Mouse (Mus musculus) CH12.LX (cell line): ENCODE results near the gene Ankub1. TPM values are rescaled to one million over a fixed set of nuclear protein-coding genes. Genes with fewer than 3 reads are reported as not detected.

Experiments
- DNase-seq: peaks from one replicate; pipeline ENCODE4 v3.0.0-alpha.2; 2013; ENCODE audit errors: extremely low read depth
- H3K27ac ChIP-seq: 2 replicates; pipeline ENCODE4 v1.5.1; 2012; ENCODE audit warnings: low read depth, mild to moderate bottlenecking, control low read depth, moderate library complexity; ENCODE audit not compliant: insufficient read depth
- H3K27me3 ChIP-seq: replicated peaks from 2 replicates; pipeline ENCODE3; 2012; ENCODE audit warnings: inconsistent platforms
- H3K36me3 ChIP-seq, 2 experiments: replicated peaks in 1 of 2; 2 replicates each; pipeline versions ENCODE3 to v1.6.1; 2012; ENCODE audit warnings: inconsistent platforms in 1 of 2, low read length in 1 of 2, mild to moderate bottlenecking in 1 of 2, mixed read lengths in 1 of 2, moderate library complexity in 1 of 2; ENCODE audit not compliant: control insufficient read depth in 1 of 2, insufficient read depth in 1 of 2
- H3K4me1 ChIP-seq, 2 experiments: 2 replicates each; pipeline ENCODE4 v1.6.1; 2012; ENCODE audit warnings: inconsistent platforms in 1 of 2, moderate library complexity in 1 of 2; ENCODE audit not compliant: insufficient read depth in 2 of 2, control insufficient read depth in 1 of 2
- H3K4me2 ChIP-seq: 2 replicates; pipeline ENCODE4 v1.6.1; 2012; ENCODE audit warnings: low read depth, mild to moderate bottlenecking, control low read depth; ENCODE audit not compliant: poor library complexity, insufficient read depth, severe bottlenecking
- H3K4me3 ChIP-seq, 3 experiments: fragments of 150-350 bp in 1 of 3; sonication (generic) in 1 of 3; replicated peaks in 1 of 3; 2 replicates each; pipeline versions ENCODE3 to v1.5.1; 2011 to 2012; ENCODE audit warnings: low read depth in 2 of 3, low read length in 2 of 3, mild to moderate bottlenecking in 2 of 3, moderate library complexity in 2 of 3, control low read depth in 1 of 3, improper control_type of control experiment in 1 of 3, inconsistent platforms in 1 of 3, mixed read lengths in 1 of 3; ENCODE audit not compliant: poor library complexity in 1 of 3
- H3K79me2 ChIP-seq: replicated peaks from 2 replicates; pipeline ENCODE4 v1.6.1; 2012; ENCODE audit warnings: mild to moderate bottlenecking, moderate library complexity; ENCODE audit not compliant: control insufficient read depth, poor library complexity, insufficient read depth, severe bottlenecking; ENCODE audit errors: extremely low read depth
- H3K9ac ChIP-seq: 2 replicates; pipeline ENCODE4 v1.6.1; 2012; ENCODE audit warnings: low read depth, mild to moderate bottlenecking, control low read depth, moderate library complexity; ENCODE audit not compliant: insufficient read depth
- H3K9me3 ChIP-seq: replicated peaks from 2 replicates; pipeline ENCODE3; 2012; ENCODE audit warnings: low read length, inconsistent platforms, mixed read lengths
- BHLHE40 ChIP-seq: IDR thresholded peaks from 2 replicates; pipeline ENCODE4 v1.6.1; 2011; ENCODE audit warnings: mild to moderate bottlenecking, low read depth, low read length, improper control_type of control experiment
- CHD1 ChIP-seq: IDR thresholded peaks from 2 replicates; pipeline ENCODE4 v1.6.1; 2012; ENCODE audit warnings: low read depth, low read length, improper control_type of control experiment, inconsistent platforms
- CHD2 ChIP-seq: IDR thresholded peaks from 2 replicates; pipeline ENCODE4 v1.6.1; 2011; ENCODE audit warnings: low read length, improper control_type of control experiment
- CTCF ChIP-seq, 2 experiments: IDR thresholded peaks in 1 of 2; conservative IDR thresholded peaks in 1 of 2; 2 replicates each; pipeline ENCODE4 v1.5.1; 2011 to 2012; ENCODE audit warnings: low read depth in 2 of 2, low read length in 2 of 2, improper control_type of control experiment in 1 of 2, inconsistent platforms in 1 of 2, mild to moderate bottlenecking in 1 of 2, moderate library complexity in 1 of 2
- E2F4 ChIP-seq: IDR thresholded peaks from 2 replicates; pipeline ENCODE4 v1.6.1; 2011; ENCODE audit warnings: low read depth, low read length, improper control_type of control experiment; ENCODE audit not compliant: insufficient replicate concordance
- ELF1 ChIP-seq: IDR thresholded peaks from 2 replicates; pipeline ENCODE4 v1.6.1; 2014; ENCODE audit warnings: low read depth, mild to moderate bottlenecking, inconsistent platforms, low read length, improper control_type of control experiment
- EP300 ChIP-seq: IDR thresholded peaks from 2 replicates; pipeline ENCODE4 v1.6.1; 2011; ENCODE audit warnings: low read length, improper control_type of control experiment
- ETS1 ChIP-seq: conservative IDR thresholded peaks from 2 replicates; pipeline ENCODE4 v1.6.1; 2012; ENCODE audit warnings: low read depth, mild to moderate bottlenecking, inconsistent platforms, low read length, improper control_type of control experiment, moderate library complexity
- GABPA ChIP-seq: IDR thresholded peaks from 2 replicates; pipeline ENCODE4 v1.6.1; 2012; ENCODE audit warnings: low read depth, low read length, improper control_type of control experiment, inconsistent platforms; ENCODE audit not compliant: insufficient replicate concordance
- HCFC1 ChIP-seq: IDR thresholded peaks from 2 replicates; pipeline ENCODE4 v1.6.1; 2012; ENCODE audit warnings: low read depth, mild to moderate bottlenecking, inconsistent platforms, low read length, improper control_type of control experiment
- IRF4 ChIP-seq: IDR thresholded peaks from 2 replicates; pipeline ENCODE4 v1.6.1; 2014; ENCODE audit warnings: low read depth, mild to moderate bottlenecking, inconsistent platforms, low read length, improper control_type of control experiment
- JUN ChIP-seq: IDR thresholded peaks from 2 replicates; pipeline ENCODE4 v1.6.1; 2011; ENCODE audit warnings: low read depth, mild to moderate bottlenecking, low read length, improper control_type of control experiment, moderate library complexity; ENCODE audit not compliant: insufficient read depth
- JUND ChIP-seq: conservative IDR thresholded peaks from 2 replicates; pipeline ENCODE4 v1.6.1; 2011; ENCODE audit warnings: low read depth, low read length, improper control_type of control experiment
- KAT2A ChIP-seq: IDR thresholded peaks from 2 replicates; pipeline ENCODE4 v1.6.1; 2012; ENCODE audit warnings: low read length, improper control_type of control experiment, inconsistent platforms; ENCODE audit not compliant: insufficient replicate concordance
- MAFK ChIP-seq: IDR thresholded peaks from 2 replicates; pipeline ENCODE4 v1.6.1; 2011; ENCODE audit warnings: low read length, improper control_type of control experiment; ENCODE audit not compliant: insufficient replicate concordance
- MAX ChIP-seq: IDR thresholded peaks from 2 replicates; pipeline ENCODE4 v1.6.1; 2011; ENCODE audit warnings: low read length, improper control_type of control experiment
- MAZ ChIP-seq: IDR thresholded peaks from 2 replicates; pipeline ENCODE4 v1.6.1; 2012; ENCODE audit warnings: low read depth, mild to moderate bottlenecking, inconsistent platforms, low read length, improper control_type of control experiment, moderate library complexity
- MEF2A ChIP-seq: IDR thresholded peaks from 2 replicates; pipeline ENCODE4 v1.6.1; 2014; ENCODE audit warnings: low read depth, mild to moderate bottlenecking, inconsistent platforms, low read length, improper control_type of control experiment, borderline replicate concordance
- MXI1 ChIP-seq: IDR thresholded peaks from 2 replicates; pipeline ENCODE4 v1.6.1; 2011; ENCODE audit warnings: mild to moderate bottlenecking, low read depth, low read length, improper control_type of control experiment
- MYC ChIP-seq: IDR thresholded peaks from 2 replicates; pipeline ENCODE4 v1.6.1; 2011; ENCODE audit warnings: low read depth, mild to moderate bottlenecking, improper control_type of control experiment, low read length
- NELFE ChIP-seq: IDR thresholded peaks from 2 replicates; pipeline ENCODE4 v1.6.1; 2011; ENCODE audit warnings: low read depth, low read length, improper control_type of control experiment
- NRF1 ChIP-seq: IDR thresholded peaks from 2 replicates; pipeline ENCODE4 v1.6.1; 2014; ENCODE audit warnings: low read depth, mild to moderate bottlenecking, inconsistent platforms, low read length, improper control_type of control experiment, moderate library complexity
- PAX5 ChIP-seq: IDR thresholded peaks from 2 replicates; pipeline ENCODE4 v1.6.1; 2012; ENCODE audit warnings: low read length, inconsistent platforms, mixed read lengths
- POLR2A ChIP-seq: IDR thresholded peaks from 2 replicates; pipeline ENCODE4 v1.6.1; 2011; ENCODE audit warnings: low read depth, mild to moderate bottlenecking, improper control_type of control experiment, low read length
- POLR2AphosphoS2 ChIP-seq: IDR thresholded peaks from 2 replicates; pipeline ENCODE4 v1.6.1; 2011; ENCODE audit warnings: low read depth, low read length, improper control_type of control experiment
- RAD21 ChIP-seq: IDR thresholded peaks from 2 replicates; pipeline ENCODE4 v1.6.1; 2011; ENCODE audit warnings: low read depth, mild to moderate bottlenecking, low read length, improper control_type of control experiment, moderate library complexity
- RCOR1 ChIP-seq: conservative IDR thresholded peaks from 2 replicates; pipeline ENCODE4 v1.6.1; 2012; ENCODE audit warnings: low read depth, mild to moderate bottlenecking, inconsistent platforms, low read length, improper control_type of control experiment
- SIN3A ChIP-seq: IDR thresholded peaks from 2 replicates; pipeline ENCODE4 v1.6.1; 2012; ENCODE audit warnings: low read length, improper control_type of control experiment, inconsistent platforms
- SMC3 ChIP-seq: IDR thresholded peaks from 2 replicates; pipeline ENCODE4 v1.6.1; 2011; ENCODE audit warnings: low read depth, low read length, improper control_type of control experiment
- TBP ChIP-seq: conservative IDR thresholded peaks from 2 replicates; pipeline ENCODE4 v1.6.1; 2011; ENCODE audit warnings: low read depth, low read length, improper control_type of control experiment
- TCF12 ChIP-seq: IDR thresholded peaks from 2 replicates; pipeline ENCODE4 v1.6.1; 2014; ENCODE audit warnings: low read depth, mild to moderate bottlenecking, inconsistent platforms, low read length, improper control_type of control experiment
- UBTF ChIP-seq: IDR thresholded peaks from 2 replicates; pipeline ENCODE4 v1.6.1; 2012; ENCODE audit warnings: low read depth, mild to moderate bottlenecking, inconsistent platforms, low read length, improper control_type of control experiment, moderate library complexity
- USF1 ChIP-seq: IDR thresholded peaks from 2 replicates; pipeline ENCODE4 v1.6.1; 2014; ENCODE audit warnings: low read depth, mild to moderate bottlenecking, inconsistent platforms, low read length, improper control_type of control experiment
- USF2 ChIP-seq: conservative IDR thresholded peaks from 2 replicates; pipeline ENCODE4 v1.6.1; 2011; ENCODE audit warnings: low read depth, low read length, improper control_type of control experiment
- ZC3H11A ChIP-seq: IDR thresholded peaks from 2 replicates; pipeline ENCODE4 v1.6.1; 2012; ENCODE audit warnings: low read depth, mild to moderate bottlenecking, inconsistent platforms, low read length, improper control_type of control experiment
- ZKSCAN1 ChIP-seq: IDR thresholded peaks from 2 replicates; pipeline ENCODE4 v1.6.1; 2012; ENCODE audit warnings: low read depth, inconsistent platforms, low read length, improper control_type of control experiment, borderline replicate concordance
- ZMIZ1 ChIP-seq: IDR thresholded peaks from 2 replicates; pipeline ENCODE4 v1.6.1; 2012; ENCODE audit warnings: low read depth, mild to moderate bottlenecking, inconsistent platforms, low read length, improper control_type of control experiment
- ZNF384 ChIP-seq: IDR thresholded peaks from 2 replicates; pipeline ENCODE4 v1.6.1; 2012; ENCODE audit warnings: low read depth, low read length, improper control_type of control experiment, inconsistent platforms
- dilution Hi-C: fragments of 300-500 bp; cut with MboI; formaldehyde crosslinking; loops from 2 replicates; pipeline ENCODE4 v1.14.3; 2020; ENCODE audit warnings: low sequenced_read_pairs; ENCODE audit not compliant: extremely low pct_unique_long_range_greater_than_20kb, extremely low pct_ligation_motif_present
- in situ Hi-C: fragments of 300-500 bp; cut with MboI; formaldehyde crosslinking; loops from 3 replicates; pipeline ENCODE4 v1.14.3; 2019; ENCODE audit warnings: low sequenced_read_pairs, low pct_ligation_motif_present, low pct_unique_long_range_greater_than_20kb, mixed read lengths
- polyA plus RNA-seq: library from polyadenylated mRNA; unstranded; fragments of >175 nt; gene quantifications from 2 replicates; pipeline ENCODE4 v1.2.1, GENCODE M21; 2012; ENCODE audit warnings: low read depth; ENCODE audit not compliant: insufficient read length
- total RNA-seq, 2 experiments: library from RNA; depleted of rRNA; stranded (reverse); fragments of 300-350 nt in 1 of 2; fragments of >200 nt in 1 of 2; gene quantifications; 2 replicates each; pipeline ENCODE4 v1.2.3; 2012 to 2014

The Ankub1 gene
- total and polyA plus RNA-seq, 3 experiments: 0.14 TPM; not detected in 2

DNA sequence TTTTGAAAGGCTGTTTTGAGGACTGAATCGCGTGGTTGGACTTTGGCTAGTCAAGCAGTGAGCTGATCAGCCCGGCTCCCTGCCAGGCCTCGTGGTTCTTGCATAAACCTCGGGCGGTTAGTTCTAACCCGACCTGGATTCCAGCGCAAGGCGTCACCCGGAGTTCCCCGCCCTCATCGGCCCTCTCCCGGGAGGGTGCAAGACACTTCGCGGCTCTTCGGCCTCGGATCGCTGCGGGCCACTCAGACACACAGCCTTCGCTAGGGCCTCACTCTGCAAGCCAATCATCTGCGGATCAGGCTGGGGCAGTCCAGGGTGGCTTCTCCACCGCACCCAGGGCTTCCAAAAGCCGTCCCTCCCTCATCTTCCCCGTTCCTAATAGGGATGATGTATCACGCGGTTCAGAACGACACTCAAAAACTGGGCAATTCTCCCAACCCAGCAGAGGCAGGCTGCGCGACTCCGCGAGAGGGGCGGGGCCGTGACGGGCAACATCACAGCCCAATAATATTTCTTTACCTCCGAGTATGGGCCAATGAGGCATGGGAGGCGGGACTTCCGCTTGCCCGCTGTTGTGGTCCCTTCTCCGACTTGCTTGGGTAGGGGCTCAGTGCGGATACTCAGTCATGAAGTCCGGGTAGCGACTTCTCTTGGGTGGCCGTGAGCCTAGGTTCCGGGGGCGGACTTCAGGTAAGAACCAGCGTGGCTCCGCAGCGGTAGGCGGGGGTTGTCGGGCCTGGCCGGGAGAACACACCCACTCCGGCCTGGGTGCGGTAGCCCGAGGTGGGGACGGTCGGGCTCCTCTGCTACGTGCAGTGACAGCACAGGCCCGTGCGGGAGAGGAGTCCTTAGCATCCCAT is 43.1 kb upstream of the Ankub1 start, which contains the start of gene Rnf13:
Gene Rnf13 (plus strand): TSS at position 552 of the 860 bp plus-strand sequence.
- H3K4me2 ChIP-seq: peak within 1 kb of the TSS; percentile 74
- peak within 1 kb of the TSS; percentile 92 for H3K27ac ChIP-seq
- peak within 1 kb of the TSS; percentile 84 for H3K9ac ChIP-seq
- peaks cover 2 to 30% of the 10 kb centered on the region in 2 experiments; a peak in 3 of 4 replicates for H3K4me1 ChIP-seq
- dilution Hi-C loops (no loop called here), in situ Hi-C loops (loop anchor here (10.0 kb wide), 1 partner anchor 71 kb away; no protein-coding TSS in a partner anchor)
- H3K36me3 ChIP-seq: no peaks in the 10 kb centered on the region
- H3K27me3 ChIP-seq: no peaks in the 10 kb centered on the region
- peak; percentile 95 for DNase-seq
- peaks cover 3% of the 10 kb centered on the region; the same call in 1 of the 2 replicates for H3K79me2 ChIP-seq
- peak; percentile 93 for TF ChIP-seq CHD2
- TF ChIP-seq ZNF384: no peak
- no peak for TF ChIP-seq CHD1
- no peak for TF ChIP-seq USF2
- TF ChIP-seq UBTF: peak; percentile 98
- no peak for TF ChIP-seq PAX5
- peak; percentile 86 for TF ChIP-seq POLR2A
- no peak for TF ChIP-seq BHLHE40
- TF ChIP-seq ZMIZ1: 0 out of 2 replicates have a peak, but pooled peaks have one; percentile 73
- no peak for TF ChIP-seq ZKSCAN1
- peak; percentile 64; the same call in 1 of the 2 replicates for TF ChIP-seq MXI1
- no peak for TF ChIP-seq JUND
- no peak for TF ChIP-seq POLR2AphosphoS2
- 0 out of 2 replicates have a peak, but pooled peaks have one; percentile 29 for TF ChIP-seq NRF1
- no peak for TF ChIP-seq GABPA
- TF ChIP-seq CTCF (conservative IDR thresholded peaks at IDR 0.05 in 1 of 2, IDR thresholded peaks at IDR 0.05 in 1 of 2; ENCODE audit: low read depth in 2 of 2, low read length in 2 of 2): no peak
- TF ChIP-seq HCFC1: peak; percentile 72
- TF ChIP-seq IRF4: peak; percentile 43; the same call in 1 of the 2 replicates
- TF ChIP-seq TCF12: no peak
- TF ChIP-seq NELFE: peak; percentile 74
- no peak; the same call in 1 of the 2 replicates for TF ChIP-seq MAZ
- TF ChIP-seq MAX: peak; percentile 83
- TF ChIP-seq SIN3A: peak; percentile 70
- no peak for TF ChIP-seq KAT2A
- no peak for TF ChIP-seq EP300
- no peak for TF ChIP-seq ZC3H11A
- no peak for TF ChIP-seq MAFK
- TF ChIP-seq ETS1: no peak
- no peak for TF ChIP-seq MEF2A
- TF ChIP-seq JUN: no peak
- TF ChIP-seq ELF1: peak; percentile 79
- TF ChIP-seq RCOR1: no peak
- TF ChIP-seq TBP: peak; percentile 79
- no peak for TF ChIP-seq RAD21
- no peak for TF ChIP-seq USF1
- peak; percentile 84; the same call in 1 of the 2 replicates for TF ChIP-seq MYC
- no peak; the same call in 1 of the 2 replicates for TF ChIP-seq SMC3
- TF ChIP-seq E2F4: no peak
- TF ChIP-seq, all 38 proteins: peak for 14
- peak within 1 kb of the TSS; percentile 76 to 86 (median 78) for H3K4me3 ChIP-seq
- H3K9me3 ChIP-seq: no peaks in the 10 kb centered on the region
